Mouse (Mus musculus): ENCODE measurements around the gene Mettl9.

Gene Mettl9

GRCm38 (mm10) chr7:121044251-121044650, 10.0 kb downstream of the Mettl9 start:
- DNase-seq (ENCODE audit: low spot score in 2 of 2): no peak

DNA sequence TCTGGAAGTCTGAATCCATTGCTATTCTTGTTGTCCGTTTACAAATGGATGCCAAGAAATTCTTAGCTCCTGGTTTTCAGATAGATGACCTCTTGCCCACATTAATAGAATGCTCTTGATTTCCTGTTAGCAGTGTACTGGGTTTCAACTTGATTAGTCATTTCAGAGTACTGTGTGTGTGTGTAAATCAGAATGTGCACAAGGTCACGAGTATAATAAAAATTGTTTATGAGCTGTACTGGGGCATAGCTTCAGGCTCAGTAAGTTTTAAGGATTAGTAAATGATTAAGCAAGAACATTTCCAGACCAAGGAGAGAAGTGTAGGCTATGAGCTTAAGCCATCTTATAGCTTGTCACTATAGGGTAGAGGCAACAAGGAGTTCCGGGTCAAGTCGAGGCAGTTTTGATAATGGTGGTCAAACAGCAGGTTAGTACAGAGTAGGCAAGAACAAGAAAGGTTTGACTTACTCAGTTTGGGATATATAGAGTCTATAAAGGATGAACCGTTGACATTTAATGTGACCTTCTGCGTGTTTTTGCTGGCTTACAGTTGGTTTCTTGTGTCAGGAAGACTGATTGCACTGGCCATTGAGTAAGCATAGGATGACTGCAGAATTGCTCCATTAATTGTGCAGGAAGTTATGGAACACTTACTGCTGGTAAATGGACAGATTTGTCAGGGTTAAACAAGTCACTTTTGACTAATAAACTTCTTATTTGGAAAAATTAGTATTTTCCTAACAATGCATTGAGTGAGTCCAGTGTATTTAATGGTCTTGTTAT, 11.6 kb downstream of the Mettl9 start:
- no peak for DNase-seq (ENCODE audit: low spot score in 2 of 2)

GRCm38 (mm10) chr7:121047624-121048023, 13.4 kb downstream of the Mettl9 start:
- DNase-seq (ENCODE audit: low spot score in 2 of 2): no peak

- DNase-seq (ENCODE audit: low spot score in 2 of 2): no peak
Observed at GRCm38 (mm10) chr7:121053071-121053470, 18.8 kb downstream of the Mettl9 start.

DNA sequence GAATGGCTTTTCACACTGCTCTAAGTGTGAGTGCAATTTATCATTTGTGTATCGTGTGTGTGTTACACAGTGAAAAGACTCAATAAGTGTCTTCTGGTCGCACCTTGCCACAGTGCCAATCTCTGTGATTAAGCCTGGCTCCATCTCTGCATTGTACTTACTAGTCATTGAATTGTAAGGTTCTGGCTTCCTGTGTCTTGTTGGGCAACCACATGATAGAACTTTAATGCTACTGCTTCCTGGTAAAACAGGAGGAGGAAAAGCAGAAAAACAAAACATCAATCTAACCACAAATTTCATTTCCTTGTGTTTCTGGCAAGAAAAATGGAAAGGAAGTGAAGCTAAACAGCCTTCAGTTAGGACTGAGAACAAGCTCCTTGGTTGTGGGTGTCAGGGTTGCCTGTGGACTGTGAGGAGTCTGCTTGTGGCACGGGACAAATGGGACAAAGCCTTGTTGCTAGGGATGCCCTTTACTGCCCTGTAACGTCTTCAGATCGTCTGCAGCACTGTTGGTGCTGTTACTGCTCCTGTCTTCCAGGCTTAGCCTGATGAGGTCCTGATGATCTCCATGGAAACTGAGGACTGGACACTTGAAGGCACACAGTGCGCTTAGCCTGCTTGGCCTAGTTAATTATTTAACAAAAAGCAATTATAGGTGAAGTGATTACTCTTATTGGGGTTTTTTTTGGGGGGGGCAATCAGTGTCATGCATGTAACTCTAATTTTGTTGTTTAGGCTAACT, 25.4 kb downstream of the Mettl9 start:
- DNase-seq (ENCODE audit: low spot score in 2 of 2): peak; percentile 6 to 13

- DNase-seq (ENCODE audit: low spot score in 2 of 2): peak in 1 of 2 experiments; percentile 19
Observed at GRCm38 (mm10) chr7:121064309-121064708, 30.1 kb downstream of the Mettl9 start.

- no peak for DNase-seq (ENCODE audit: low spot score in 2 of 2)
Observed at GRCm38 (mm10) chr7:121071276-121071675, 37.0 kb downstream of the Mettl9 start.

DNA sequence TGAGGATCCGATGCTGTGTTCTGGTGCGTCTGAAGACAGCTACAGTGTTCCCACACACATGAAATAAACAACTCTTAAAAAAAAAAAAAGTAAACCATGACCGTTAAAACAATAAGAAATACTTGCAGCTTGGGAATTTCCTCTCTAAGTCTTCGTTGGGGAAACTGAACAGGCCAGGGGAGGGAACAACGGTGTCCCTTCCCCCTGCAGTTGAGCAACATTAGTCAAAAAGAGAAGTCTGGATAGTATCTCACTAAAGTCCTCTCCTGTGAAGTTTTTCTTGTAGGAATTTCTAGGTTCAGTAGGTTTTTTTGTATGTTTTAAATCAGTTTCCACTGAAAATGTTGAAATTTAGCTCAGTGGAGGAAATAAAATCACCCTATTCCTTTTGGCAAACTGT, 38.3 kb downstream of the Mettl9 start:
- peak in 1 of 2 experiments; percentile 28 for DNase-seq (ENCODE audit: low spot score in 2 of 2)

DNA sequence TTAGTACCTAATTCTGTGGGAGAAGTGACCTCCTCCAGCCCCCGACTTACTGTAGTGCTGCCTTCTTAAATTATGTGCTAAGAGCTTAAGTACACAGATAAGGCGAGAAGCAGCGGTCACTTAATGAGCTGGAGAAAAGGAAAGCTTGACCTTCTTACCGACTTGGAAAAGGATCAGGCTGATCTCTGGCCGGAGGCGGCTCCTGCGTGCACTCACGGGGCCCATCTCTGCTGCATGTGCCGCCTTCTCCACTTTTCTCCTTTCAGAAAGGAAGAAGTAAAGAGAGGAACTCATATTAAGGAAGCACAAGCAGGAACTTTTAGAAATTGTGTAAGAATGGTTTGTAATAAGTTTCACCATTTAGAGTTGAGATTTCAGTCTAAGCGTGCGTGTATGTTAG, 40.0 kb downstream of the Mettl9 start, which contains the start of gene Igsf6:
Gene Igsf6, minus strand, starts transcription at position 292 of the 400 bp plus-strand sequence.
- DNase-seq (ENCODE audit: low spot score in 2 of 2): peak in 1 of 2 experiments; percentile 18

DNA sequence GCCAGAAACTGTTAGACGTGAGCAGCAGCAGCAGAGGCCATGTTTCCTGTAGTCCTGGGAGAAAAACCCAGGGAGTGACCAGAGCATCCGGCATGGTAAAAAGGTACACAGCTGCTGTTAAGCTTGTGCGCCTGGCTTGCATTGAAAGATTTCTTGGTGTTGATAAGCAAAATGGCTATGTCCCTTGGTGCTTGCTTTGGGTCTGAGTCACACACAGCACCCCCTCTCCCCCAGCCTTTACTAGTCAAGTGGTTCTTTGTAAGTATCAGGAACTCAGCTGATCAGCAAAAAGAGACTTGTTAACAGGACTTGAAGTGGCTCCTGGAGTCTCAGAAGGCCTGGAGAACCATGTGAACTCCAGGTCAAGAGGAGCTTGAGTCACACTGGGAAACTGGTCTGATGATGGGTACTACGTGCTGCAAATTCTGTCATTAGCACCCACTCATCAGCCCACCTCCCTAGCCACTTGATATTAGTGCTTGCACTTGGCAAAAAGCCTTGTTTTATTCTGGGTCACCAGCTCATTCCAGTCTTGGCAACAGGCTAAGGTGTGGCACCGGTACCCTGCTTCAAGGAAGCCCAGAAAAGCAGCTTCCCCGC, 40.7 kb downstream of the Mettl9 start:
- DNase-seq (ENCODE audit: low spot score in 2 of 2): no peak

DNA sequence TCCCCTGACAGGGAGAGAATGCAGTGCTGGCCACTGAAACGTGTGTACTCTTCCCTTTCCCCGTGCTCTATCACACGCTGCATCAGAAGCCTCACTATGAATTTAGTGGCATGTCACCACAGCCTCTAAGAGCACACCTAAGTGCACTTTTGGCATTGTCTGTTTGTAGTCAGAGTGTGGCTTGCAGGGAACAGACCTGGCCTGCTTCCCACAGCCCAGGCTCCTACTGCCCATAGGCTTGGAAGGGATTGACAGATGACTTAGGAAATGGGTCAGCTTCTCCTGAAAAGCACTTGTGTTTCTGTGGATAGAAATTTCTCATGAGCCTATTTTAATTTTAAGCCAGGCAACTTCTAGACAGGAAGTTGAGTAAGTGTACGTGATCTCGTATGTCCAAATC, 41.2 kb downstream of the Mettl9 start:
- DNase-seq (ENCODE audit: low spot score in 2 of 2): no peak

DNA sequence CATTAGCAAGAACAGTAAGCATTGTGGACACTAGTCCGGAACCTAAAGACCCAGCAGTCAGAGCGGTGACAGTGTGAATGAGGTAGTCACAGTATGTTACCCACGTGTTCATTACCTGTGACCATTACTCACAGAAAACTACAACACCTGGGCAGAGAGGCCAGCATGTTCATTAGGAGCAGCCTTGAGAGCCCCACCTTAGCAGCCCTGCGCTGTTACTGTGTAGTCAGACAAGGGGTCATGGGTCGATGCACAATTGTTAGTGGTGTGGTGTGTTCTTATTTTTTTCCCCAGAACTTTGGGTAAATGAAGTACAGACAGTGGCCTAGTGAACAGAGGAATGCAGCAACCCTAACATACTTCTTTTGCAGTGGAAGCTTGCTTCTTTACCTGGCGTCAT, 43.1 kb downstream of the Mettl9 start:
- no peak for DNase-seq (ENCODE audit: low spot score in 2 of 2)

DNA sequence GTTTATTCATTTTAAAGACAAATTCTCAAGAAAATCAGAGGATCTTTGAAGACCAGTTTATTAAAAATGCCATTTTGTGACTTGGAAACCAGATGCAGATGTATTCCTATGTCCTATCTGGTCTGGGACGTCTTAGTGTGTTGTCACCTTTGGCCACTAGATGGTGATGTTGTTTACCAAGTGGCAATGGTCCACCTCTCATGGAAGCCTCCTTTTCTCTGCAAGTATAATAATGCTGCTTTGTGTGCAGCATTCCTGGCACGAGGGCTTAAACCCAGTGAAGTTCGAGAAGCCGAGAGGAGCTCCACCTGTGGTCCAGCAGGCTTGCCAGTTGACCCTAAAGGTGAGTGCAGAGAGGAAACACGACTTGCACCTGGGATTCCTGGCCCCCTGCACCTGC, 43.6 kb downstream of the Mettl9 start:
- DNase-seq (ENCODE audit: low spot score in 2 of 2): peak; percentile 37 to 41

GRCm38 (mm10) chr7:121081350-121081749, 47.1 kb downstream of the Mettl9 start, which contains the start of gene Otoa:
Gene Otoa (plus strand): TSS chr7:121081650.
- DNase-seq (ENCODE audit: low spot score in 2 of 2): no peak

DNA sequence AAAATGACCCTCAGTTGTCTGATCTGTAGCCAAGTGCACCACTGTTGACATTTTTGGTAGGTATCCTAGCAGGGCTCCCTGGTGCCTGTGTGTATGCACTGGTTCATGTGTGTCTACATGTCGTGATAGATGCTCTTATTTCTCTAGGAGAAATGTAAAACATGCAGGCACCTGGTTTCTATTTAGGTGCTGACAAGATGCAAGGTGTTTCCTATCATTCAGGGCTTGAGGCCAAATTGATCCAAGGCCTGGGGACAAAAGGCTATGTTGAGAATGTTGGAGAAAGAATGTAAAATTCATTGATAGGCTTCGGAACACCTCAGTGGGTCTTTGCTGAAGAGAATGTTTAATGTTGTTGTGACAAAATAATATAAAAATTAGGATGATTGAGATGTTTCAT, 47.6 kb downstream of the Mettl9 start:
- DNase-seq (ENCODE audit: low spot score in 2 of 2): no peak

GRCm38 (mm10) chr7:121082949-121083513, 48.8 kb downstream of the Mettl9 start:
- DNase-seq (ENCODE audit: low spot score in 2 of 2): no peak

- DNase-seq (ENCODE audit: low spot score in 2 of 2): no peak
Observed at GRCm38 (mm10) chr7:121084840-121085453, 50.7 kb downstream of the Mettl9 start.

GRCm38 (mm10) chr7:121085500-121085899, 51.3 kb downstream of the Mettl9 start:
- no peak for DNase-seq (ENCODE audit: low spot score in 2 of 2)

GRCm38 (mm10) chr7:121088745-121089144, 54.5 kb downstream of the Mettl9 start:
- DNase-seq (ENCODE audit: low spot score in 2 of 2): no peak

GRCm38 (mm10) chr7:121090748-121091147, 56.5 kb downstream of the Mettl9 start:
- DNase-seq (ENCODE audit: low spot score in 2 of 2): no peak

GRCm38 (mm10) chr7:121093026-121093425, 58.8 kb downstream of the Mettl9 start:
- DNase-seq (ENCODE audit: low spot score in 2 of 2): no peak

Measured in spleen, postnatal 36 days (tissue).